Mouse (Mus musculus): ENCODE results near the gene Pdlim7.

DNA sequence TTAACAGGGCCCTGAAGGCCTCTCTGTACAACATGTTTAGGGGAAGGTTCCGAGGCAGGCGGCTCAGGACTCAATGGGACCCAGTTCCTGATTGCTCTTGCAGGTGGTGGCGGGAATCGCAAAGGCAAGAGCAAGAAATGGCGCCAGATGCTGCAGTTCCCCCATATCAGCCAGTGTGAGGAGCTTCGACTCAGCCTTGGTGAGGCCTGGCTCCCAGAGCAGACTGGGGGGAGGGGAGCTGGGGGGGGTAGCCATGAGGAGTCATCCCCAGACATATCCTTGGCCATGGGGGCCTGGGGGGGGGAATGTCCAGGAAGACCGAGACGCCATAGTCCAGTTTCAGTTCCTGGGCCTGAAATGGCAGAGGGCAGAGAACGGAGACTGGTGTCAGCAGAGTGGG is 64.3 kb downstream of the Pdlim7 start:
- no peak for TF ChIP-seq POLR2A (IDR thresholded peaks at IDR 0.05; ENCODE audit: insufficient read depth, low read depth, low read length)
- TF ChIP-seq CTCF (IDR thresholded peaks at IDR 0.05) = no peak
- no peak for TF ChIP-seq EP300 (IDR thresholded peaks at IDR 0.05; ENCODE audit: insufficient read depth, low read depth, low read length)

All from heart, adult 2 months (tissue).